22 mouse cellular contexts compared by ENCODE assay signal in genomic region chr11:18173028-18173427, GRCm38 (mm10).
A peak's percentile ranks its signal among the peaks of the same experiment; 100 is the strongest.
DNase-seq lines count a peak whose midpoint lies in the region; TF ChIP-seq lines count a peak whose summit lies in the region.
"Had no signal": no experiment of that assay in that cellular context is flagged by ENCODE, and none has a peak within 500 bp of the region (broad histone marks: within the 10 kb centered on the region; RNA-seq: fewer than 3 reads in every experiment).

No protein-coding gene starts in this region.

- H3K27ac ChIP-seq in kidney, adult 2 months (ENCODE audit: insufficient read depth, low read depth, low read length) = no peak overlapping the region
- H3K27ac ChIP-seq: embryonic facial prominence, embryonic 13.5 days; embryonic facial prominence, embryonic 15.5 days; forebrain, embryonic 10.5 days; forebrain, embryonic 12.5 days had no signal

- H3K4me3 ChIP-seq in kidney, adult 2 months (ENCODE audit: insufficient read depth, low read depth, low read length) = no peak overlapping the region
- H3K4me3 ChIP-seq: embryonic facial prominence, embryonic 13.5 days; embryonic facial prominence, embryonic 15.5 days; erythroblast, embryonic 14.5 days; forebrain, embryonic 10.5 days; forebrain, embryonic 12.5 days had no signal

- 70% methylated on average over 2 of the region's 2 CpGs for WGBS in kidney, adult 2 months

- peak; percentile 0 for DNase-seq in 3T3-L1 (ENCODE audit: low read depth, low spot score)
- DNase-seq in MN1 (ENCODE audit: low spot score) = peak; percentile 5
- peak; percentile 28 for DNase-seq in ZHBTc4 (ENCODE audit: low read depth, low spot score)
- peak; percentile 13 for DNase-seq in brain, embryonic 14.5 days (ENCODE audit: low read depth)
- no peak for DNase-seq in heart, postnatal 4 days
- no peak for DNase-seq in kidney, adult 2 months
- DNase-seq in cerebellum, adult 11-12 months = no peak
- DNase-seq: adrenal gland, adult 8-10 months; adrenal gland, postnatal 14 days; adrenal gland, postnatal 36 days; cerebellum, adult 11 months; cerebellum, adult 2 months; cerebellum, adult 9-10 months; cerebellum, postnatal 10 days; cerebellum, postnatal 36 days; embryo, embryonic 11 days had no signal

- H3K27me3 ChIP-seq in kidney, adult 2 months (replicated peaks; ENCODE audit: control insufficient read depth, insufficient read depth, low read length) = no peaks in the 10 kb centered on the region
- H3K27me3 ChIP-seq: embryonic facial prominence, embryonic 13.5 days; embryonic facial prominence, embryonic 15.5 days had no signal

- no peak for TF ChIP-seq POLR2A in brain, embryonic 14.5 days (IDR thresholded peaks at IDR 0.05; ENCODE audit: borderline replicate concordance, extremely low read depth, insufficient read depth, insufficient read length, poor library complexity, severe bottlenecking)
- TF ChIP-seq POLR2A in kidney, adult 2 months (IDR thresholded peaks at IDR 0.05; ENCODE audit: low read depth, low read length) = no peak

- H3K36me3 ChIP-seq in kidney, adult 2 months (ENCODE audit: control insufficient read depth, insufficient read depth, low read length) = no peaks in the 10 kb centered on the region
- H3K36me3 ChIP-seq: embryonic facial prominence, embryonic 13.5 days; embryonic facial prominence, embryonic 15.5 days; forebrain, embryonic 10.5 days; forebrain, embryonic 12.5 days; G1E had no signal

- no peak for TF ChIP-seq CTCF in brain, embryonic 14.5 days (IDR thresholded peaks at IDR 0.05; ENCODE audit: borderline replicate concordance, extremely low read depth, insufficient read depth, insufficient read length)
- no peak for TF ChIP-seq CTCF in kidney, adult 2 months (conservative IDR thresholded peaks at IDR 0.05; ENCODE audit: insufficient read depth, insufficient read length, low read depth, low read length)

- no peaks in the 10 kb centered on the region for H3K4me1 ChIP-seq in kidney, adult 2 months (ENCODE audit: control insufficient read depth, insufficient read depth, low read length)
- H3K4me1 ChIP-seq: embryonic facial prominence, embryonic 13.5 days; embryonic facial prominence, embryonic 15.5 days had no signal

Comparison
In these comparisons a context has a peak if more than half of its experiments do, and no peak if none do; other contexts are left out.
1. DNase-seq: peak in 3T3-L1 (single experiment), MN1 (single experiment), ZHBTc4 (single experiment) and brain, embryonic 14.5 days (single experiment); none in heart, postnatal 4 days (single experiment), kidney, adult 2 months (single experiment) and cerebellum, adult 11-12 months (single experiment).